Mouse (Mus musculus) lung, postnatal 36 days (tissue): ENCODE data around the gene Ap3d1.

ENCODE experiments used
- DNase-seq: peaks from one replicate; pipeline ENCODE4 v3.0.0; 2022; ENCODE audit warnings: mixed read lengths

Ap3d1 gene

DNA sequence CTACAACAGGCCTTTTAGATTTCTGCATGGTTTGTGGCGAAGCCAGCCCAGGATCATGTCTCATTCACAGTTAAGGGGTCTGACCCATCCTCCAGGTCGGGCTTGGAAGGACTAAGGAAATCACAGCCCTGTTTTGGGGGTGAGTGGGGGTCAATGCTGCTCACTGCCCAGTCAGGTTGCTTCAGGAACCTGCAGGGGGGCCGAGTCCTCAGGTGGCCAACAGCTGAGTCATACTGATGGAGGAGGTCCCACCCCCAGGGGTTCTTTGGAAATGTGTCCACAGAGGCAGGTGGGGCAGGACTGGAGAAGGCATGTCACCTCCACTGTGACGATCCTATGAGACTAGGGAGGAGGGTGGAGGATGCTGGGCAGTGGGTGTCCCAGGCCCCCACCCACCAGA lies 76.6 kb downstream of the Ap3d1 start:
- peak; percentile 57 for DNase-seq

DNA sequence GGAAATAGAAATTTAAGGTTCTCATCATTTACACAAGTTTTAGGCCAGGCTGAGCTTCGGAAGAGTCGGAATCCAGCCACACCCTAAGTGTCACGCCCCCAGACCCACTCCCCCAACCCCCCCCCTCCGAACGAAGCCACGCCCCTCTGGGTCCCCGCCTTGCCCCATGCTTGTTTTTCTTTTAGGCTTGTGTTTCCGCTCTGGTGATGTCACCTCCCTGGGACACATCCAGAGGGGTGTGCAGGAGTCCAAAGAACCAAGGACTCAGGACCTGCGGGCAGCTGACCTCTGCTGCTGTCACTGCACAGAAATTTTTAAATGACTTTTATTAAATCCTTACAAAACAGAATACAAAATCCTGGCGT lies 77.1 kb downstream of the Ap3d1 start:
- DNase-seq: peak; percentile 92

DNA sequence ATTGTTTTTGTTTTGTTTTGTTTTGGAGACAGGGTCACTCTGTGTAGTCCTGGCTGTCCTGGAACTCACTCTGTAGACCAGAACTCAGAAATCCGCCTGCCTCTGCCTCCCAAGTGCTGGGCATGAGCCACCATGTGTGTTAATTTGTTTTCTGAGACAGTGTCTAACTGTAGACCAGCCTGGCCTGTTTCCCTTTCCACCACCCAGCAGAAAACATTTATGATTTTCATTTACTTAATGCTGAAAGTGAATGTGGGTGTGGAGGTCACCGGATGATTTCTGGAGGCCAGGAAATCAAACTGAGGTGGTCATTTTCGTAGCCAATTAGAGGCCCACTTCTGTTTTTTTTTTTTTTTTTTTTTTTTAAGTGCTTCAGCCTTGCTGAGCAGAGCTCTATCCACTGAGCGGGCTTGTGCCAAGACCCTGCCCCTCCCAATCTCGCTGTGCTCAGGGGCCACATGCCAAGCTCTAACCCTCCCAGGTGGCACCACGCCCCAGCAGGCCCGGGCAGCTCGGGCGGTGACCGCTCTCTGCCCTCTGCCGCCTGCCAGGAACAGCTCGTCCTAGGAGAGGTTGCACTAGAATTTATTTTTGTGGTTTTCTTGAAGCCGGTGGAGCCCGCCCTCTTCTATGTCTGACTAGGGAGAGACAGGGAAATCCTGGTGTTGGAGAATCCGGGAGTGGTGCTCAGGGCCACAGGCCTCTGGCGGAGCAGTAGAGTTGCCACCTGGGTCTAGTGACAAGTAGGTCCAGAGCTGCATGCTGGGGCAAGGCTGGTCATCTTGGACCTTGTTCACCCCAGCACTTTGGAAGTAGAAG lies 77.7 kb downstream of the Ap3d1 start:
- peak; percentile 96 for DNase-seq

DNA sequence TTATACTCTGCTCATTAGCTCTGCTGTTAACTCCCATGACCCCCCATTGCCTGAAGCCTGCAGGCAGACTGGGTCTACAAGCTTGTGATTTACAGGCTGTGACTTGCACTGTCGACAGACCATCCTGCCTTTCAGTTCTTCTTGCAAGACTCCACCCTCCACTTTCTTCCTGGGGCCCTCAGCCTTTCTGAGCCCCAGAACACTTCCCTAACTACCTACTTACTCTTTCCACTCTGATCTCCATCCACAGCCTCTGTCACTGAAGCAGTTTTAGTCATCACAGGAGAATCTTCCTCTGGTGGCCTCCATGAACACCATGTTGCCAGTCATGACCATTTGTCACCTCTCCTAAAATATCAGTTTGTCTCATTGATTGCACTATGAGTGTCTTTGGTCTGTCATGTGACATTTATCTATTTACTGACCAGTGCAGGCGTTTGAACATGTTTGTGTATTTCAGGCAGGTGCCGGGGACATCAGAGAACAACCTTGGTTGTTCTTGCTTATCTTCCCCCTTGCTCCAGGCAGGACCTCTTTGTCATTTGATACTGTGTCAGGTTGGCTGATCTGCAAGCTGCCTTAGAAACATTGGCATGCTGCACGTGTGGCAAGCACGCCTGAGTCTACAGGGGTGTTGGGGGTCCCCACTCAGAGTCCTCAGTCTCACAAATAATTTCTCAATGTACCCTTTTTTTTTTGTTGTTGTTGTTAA lies 78.4 kb downstream of the Ap3d1 start:
- DNase-seq: peak; percentile 31

DNA sequence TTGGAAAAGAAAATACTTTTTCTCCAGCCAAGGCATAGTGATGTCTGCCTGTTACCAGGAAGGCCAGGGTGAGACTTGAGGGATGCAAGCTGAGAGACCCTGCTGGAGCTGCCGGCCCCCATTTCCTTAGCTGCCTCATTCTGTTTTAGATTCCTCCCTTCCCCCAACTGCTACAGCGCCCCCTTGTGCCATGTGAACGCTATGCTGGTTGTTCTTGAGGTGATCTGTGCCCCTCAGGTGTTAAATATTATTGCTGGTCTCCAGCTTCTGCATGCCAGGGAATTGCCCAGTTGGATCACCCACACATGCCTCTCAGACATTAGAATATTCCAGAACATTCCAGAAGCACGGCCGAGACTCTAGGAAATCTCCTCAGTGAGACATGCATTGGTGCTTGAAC lies 80.9 kb downstream of the Ap3d1 start:
- DNase-seq: peak; percentile 74

DNA sequence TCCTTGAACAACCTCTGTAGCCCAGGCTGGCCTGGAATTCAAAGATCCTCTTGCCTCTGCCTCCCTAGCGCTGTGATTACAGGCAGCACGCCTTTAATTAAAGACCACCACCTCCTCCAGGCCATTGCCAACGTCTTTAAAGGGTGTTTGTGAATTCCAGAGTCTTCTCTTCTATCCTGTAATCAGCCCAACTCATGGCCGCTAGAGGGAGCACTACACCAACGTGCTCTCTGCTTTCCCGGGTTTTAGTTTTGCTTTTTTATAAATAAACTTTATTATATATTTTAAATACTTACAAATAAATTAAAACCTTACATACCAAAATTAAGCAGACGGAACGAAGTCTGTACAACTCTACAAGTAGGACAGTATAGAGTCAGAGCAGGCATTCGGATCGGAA lies 82.9 kb downstream of the Ap3d1 start:
- peak; percentile 93 for DNase-seq

DNA sequence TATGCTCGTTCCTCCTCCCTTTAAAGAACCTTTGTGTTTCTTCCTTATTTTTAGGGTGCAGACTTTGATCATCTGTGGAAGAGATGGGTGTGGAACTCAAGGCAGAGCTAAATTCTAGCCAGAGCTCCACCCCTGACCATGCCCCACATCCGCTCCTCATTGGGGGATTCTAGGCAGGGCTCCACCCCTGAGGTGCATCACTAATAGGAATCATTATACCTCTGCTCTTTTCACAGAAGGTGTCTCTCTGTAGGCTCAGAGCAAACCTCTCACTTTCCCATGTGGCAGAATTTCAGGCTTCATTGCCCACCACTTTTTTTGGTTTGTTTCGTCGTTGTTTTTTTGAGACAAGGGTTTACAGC lies 83.2 kb downstream of the Ap3d1 start:
- peak; percentile 42 for DNase-seq

DNA sequence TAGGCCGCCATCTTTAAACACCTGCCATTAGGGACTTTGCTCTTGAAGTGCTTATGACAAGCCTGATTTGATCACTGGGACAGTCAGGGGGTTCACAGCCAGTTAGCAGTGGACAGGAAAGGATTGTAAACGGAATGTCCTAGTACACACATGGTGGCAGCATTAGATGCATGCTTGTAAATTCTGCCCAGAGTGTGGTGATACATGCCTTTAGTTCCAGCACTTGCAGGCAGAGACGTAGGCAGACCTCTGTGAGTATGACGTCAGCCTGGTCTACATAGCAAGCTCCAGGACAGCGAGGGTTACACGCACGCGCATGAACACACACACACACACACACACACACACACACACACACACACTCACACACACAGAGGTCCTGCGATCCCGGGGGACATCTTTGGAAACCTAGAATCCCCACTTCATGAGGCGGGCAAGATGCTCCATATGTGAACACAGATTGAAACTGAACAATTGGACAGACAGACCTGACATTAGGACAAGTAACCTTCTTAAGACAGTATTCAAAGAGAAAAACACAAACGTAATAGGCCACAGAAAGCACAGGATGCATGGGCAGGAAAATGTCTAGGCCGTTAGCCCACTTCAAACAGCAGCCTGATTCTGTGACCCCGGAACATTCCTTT lies 83.7 kb downstream of the Ap3d1 start:
- no peak for DNase-seq
